Mouse (Mus musculus) hindbrain, embryonic 15.5 days (tissue): ENCODE measurements at regions not wholly inside any gene's neighbourhood (a gene's known extent, or its start where the extent isn't known, plus 50 kb on each side); places are given as distances from the start of the nearest gene placed in this dataset.

ENCODE experiments used
- ATAC-seq: fragments of 200-750 bp; cut with Nextera tagmentation; 2 replicates; pipeline ENCODE4 v1.8.0; 2017; ENCODE audit warnings: low read depth, moderate number of reproducible peaks, moderate TSS enrichment; ENCODE audit not compliant: low FRiP score
- H3K27ac ChIP-seq: fragments of 300-500 bp; sonication (generic); replicated peaks from 2 replicates; pipeline ENCODE4 v1.5.1; 2015; ENCODE audit warnings: mild to moderate bottlenecking, inconsistent platforms
- H3K27me3 ChIP-seq: fragments of 300-500 bp; sonication (generic); 2 replicates; pipeline ENCODE4 v1.6.1; 2015; ENCODE audit warnings: control low read depth, inconsistent platforms
- H3K36me3 ChIP-seq: fragments of 300-500 bp; sonication (generic); 2 replicates; pipeline ENCODE4 v1.6.1; 2015; ENCODE audit warnings: control low read depth, inconsistent platforms
- H3K4me1 ChIP-seq: fragments of 300-500 bp; sonication (generic); replicated peaks from 2 replicates; pipeline ENCODE4 v1.6.1; 2015; ENCODE audit warnings: control low read depth, inconsistent platforms
- H3K4me2 ChIP-seq: fragments of 300-500 bp; sonication (generic); 2 replicates; pipeline ENCODE4 v1.6.1; 2015; ENCODE audit warnings: moderate library complexity, mild to moderate bottlenecking, inconsistent platforms
- H3K4me3 ChIP-seq: fragments of 300-500 bp; sonication (generic); 2 replicates; pipeline ENCODE4 v1.5.1; 2015; ENCODE audit warnings: mild to moderate bottlenecking, inconsistent platforms
- H3K9ac ChIP-seq: fragments of 300-500 bp; sonication (generic); 2 replicates; pipeline ENCODE4 v1.6.1; 2015; ENCODE audit warnings: inconsistent platforms
- H3K9me3 ChIP-seq: fragments of 300-500 bp; sonication (generic); 2 replicates; pipeline ENCODE4 v1.6.1; 2016; ENCODE audit warnings: control low read depth, inconsistent platforms
- WGBS: fragments of 180-500 bp; shearing (Covaris S2); methylation state at CpG from one replicate; pipeline ENCODE4 v1.1.7; 2015; 5-methylcytosine and 5-hydroxymethylcytosine counted together

DNA sequence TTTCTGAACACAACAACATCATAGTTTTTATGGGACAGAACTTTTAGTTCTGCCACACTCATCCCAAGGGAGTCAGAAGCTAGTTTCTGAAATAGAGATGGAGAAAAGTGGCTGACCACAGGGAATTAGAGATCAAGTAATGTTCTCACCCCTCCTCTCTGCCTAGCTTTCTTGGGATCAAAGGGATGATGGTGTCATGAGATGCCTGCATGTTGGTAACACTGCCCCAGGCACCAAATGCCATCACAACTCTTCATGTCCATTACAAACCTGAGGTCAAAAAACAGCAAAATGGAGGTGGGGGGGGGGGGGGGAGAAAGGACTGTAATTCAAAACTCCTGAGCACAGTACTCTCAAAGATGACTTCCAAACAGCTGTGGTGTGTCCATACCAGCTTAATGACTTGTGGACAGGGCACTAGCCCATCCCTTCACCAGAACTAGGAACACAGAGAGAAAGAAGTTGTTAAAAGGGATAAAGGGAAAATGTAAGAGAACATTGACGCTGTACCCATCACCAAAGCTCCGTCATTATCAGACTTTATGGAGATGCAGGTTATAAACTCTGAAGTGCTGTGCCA lies 127.9 kb upstream of the Tfap2d start:
- no peak overlapping the region for H3K9ac ChIP-seq
- no peak overlapping the region for H3K27ac ChIP-seq
- no peaks in the 10 kb centered on the region for H3K27me3 ChIP-seq
- ATAC-seq: no peak
- no peaks in the 10 kb centered on the region for H3K36me3 ChIP-seq
- H3K4me3 ChIP-seq: no peak overlapping the region
- H3K4me1 ChIP-seq: no peaks in the 10 kb centered on the region
- WGBS: 89% methylated on average over 2 of the region's 2 CpGs
- H3K4me2 ChIP-seq: no peak overlapping the region
- no peaks in the 10 kb centered on the region for H3K9me3 ChIP-seq

DNA sequence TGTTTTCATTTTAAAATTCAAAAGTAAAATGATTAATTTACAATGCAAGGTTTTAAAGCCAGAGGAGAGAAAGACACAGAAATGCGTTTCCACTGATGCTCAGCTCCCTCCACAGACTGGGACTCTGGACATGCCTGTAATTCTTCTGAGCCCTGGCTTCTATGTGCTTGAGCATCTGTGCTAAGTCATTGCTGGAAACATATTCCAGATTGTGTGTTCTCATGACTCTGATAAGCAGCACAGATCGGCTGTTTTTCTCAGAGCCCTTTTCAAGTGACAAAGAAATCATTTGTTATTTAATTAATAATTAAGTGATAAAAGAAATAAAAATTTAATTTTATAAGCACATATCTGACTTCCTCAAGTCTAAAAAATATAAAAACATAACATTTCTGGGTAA lies 127.3 kb upstream of the Tfap2d start:
- ATAC-seq: no peak
- WGBS: 69% methylated on average over 2 of the region's 2 CpGs

DNA sequence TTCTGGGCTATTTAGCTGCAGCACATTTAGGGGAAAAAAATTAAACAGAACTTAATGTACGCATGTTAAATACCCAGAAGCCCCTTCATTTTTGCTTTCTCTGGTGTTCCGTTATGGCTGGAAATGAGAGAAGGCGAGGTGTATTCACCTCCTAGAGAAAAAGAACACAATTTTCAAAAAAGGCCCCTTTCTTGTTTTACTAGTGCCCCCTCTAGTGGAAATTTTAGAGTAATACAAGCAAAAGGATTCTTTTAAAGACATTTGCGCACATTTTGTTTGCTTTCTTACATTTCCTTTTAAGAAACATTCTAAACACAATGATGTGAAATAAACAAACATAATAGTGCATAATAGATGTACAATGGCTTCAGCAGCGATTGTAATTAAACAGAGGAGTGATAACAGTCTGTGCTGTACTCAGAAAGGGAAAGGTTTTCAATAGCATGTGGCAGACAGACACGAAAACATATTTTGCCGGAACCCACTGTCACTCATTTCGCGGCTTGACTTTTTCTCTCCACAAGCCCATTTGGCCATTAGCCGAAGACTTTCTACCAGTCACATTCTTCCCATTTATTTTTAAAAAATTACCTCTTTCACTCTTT lies 126.0 kb upstream of the Tfap2d start:
- Histone ChIP-seq H3K4me3 (no peak overlapping the region), H3K9me3 (no peaks in the 10 kb centered on the region), H3K27me3 (no peaks in the 10 kb centered on the region), H3K36me3 (no peaks in the 10 kb centered on the region), H3K4me2 (peak overlapping the region; percentile 32; the same call in 1 of the 2 replicates), H3K4me1 (no peaks in the 10 kb centered on the region), H3K27ac (no peak overlapping the region), H3K9ac (0 out of 2 replicates have a peak overlapping the region, but pooled peaks have one; percentile 10)
- no peak for ATAC-seq
- 45% methylated on average over 10 of the region's 10 CpGs for WGBS

More for the DNA sequence above, 127.3 kb upstream of the Tfap2d start:
- Histone ChIP-seq H3K9ac (no peak overlapping the region), H3K27ac (no peak overlapping the region), H3K36me3 (no peaks in the 10 kb centered on the region), H3K4me3 (no peak overlapping the region), H3K4me1 (no peaks in the 10 kb centered on the region), H3K27me3 (no peaks in the 10 kb centered on the region), H3K4me2 (no peak overlapping the region), H3K9me3 (no peaks in the 10 kb centered on the region)

DNA sequence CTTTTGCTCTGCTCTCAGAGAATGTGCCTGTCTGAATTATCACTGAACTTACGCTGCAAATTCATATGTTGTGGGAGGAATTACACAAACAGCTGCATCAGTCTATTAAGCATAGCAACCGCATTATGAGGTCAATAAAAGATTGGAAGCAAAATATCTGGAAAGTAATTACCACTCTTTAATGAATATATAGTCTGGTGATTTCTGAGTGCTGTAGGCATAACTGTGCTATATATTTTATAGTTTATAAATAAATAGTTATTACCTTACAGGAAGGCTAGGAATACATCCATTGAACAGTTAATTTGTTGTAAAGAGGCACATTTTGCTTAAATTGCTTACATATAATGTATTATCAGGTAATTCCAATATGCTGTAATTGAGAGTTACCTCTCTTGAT lies 123.7 kb upstream of the Tfap2d start:
- Histone ChIP-seq H3K4me1 (no peaks in the 10 kb centered on the region), H3K9ac (no peak overlapping the region), H3K36me3 (no peaks in the 10 kb centered on the region), H3K4me3 (no peak overlapping the region), H3K27me3 (no peaks in the 10 kb centered on the region), H3K9me3 (no peaks in the 10 kb centered on the region), H3K27ac (no peak overlapping the region), H3K4me2 (no peak overlapping the region)
- 71% methylated on average over 2 of the region's 2 CpGs for WGBS
- ATAC-seq: no peak

DNA sequence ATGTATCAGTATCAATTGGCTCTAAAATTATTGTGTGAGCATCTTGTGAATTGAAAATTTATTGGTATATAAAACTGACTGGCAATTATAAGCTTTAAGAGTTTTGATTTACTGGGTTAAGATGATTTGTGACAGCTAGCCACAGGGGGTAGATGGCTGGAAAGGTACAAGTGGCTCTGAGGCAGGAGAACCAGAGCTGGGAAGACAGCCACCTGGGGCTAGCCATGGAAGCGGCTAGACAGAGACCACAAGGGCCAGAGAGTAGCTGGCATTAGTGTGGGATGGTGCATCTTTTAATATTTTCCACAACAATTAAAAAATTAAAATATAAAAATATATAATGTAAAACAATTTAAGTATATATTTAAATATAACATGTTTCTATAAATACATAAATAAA lies 86.0 kb upstream of the Tfap2d start:
- no peak overlapping the region for H3K4me2 ChIP-seq
- no peak for ATAC-seq
- H3K27me3 ChIP-seq: no peaks in the 10 kb centered on the region
- no peaks in the 10 kb centered on the region for H3K9me3 ChIP-seq
- no peaks in the 10 kb centered on the region for H3K4me1 ChIP-seq
- no peak overlapping the region for H3K9ac ChIP-seq
- H3K4me3 ChIP-seq: no peak overlapping the region
- no peak overlapping the region for H3K27ac ChIP-seq
- no peaks in the 10 kb centered on the region for H3K36me3 ChIP-seq
- 59% methylated on average over 1 of the region's 1 CpGs for WGBS
